ENCODE assay signal across 14 mouse cellular contexts in genomic region chr10:60838816-60839215, GRCm38 (mm10). TPM values are rescaled to one million over a fixed set of nuclear protein-coding genes. Genes with fewer than 3 reads are reported as not detected.
DNase-seq lines count a peak whose midpoint lies in the region; ATAC-seq lines count a peak whose summit lies in the region.
"Had no signal": no experiment of that assay in that cellular context is flagged by ENCODE, and none has a peak within 500 bp of the region (broad histone marks: within the 10 kb centered on the region; RNA-seq: fewer than 3 reads in every experiment).

No protein-coding gene starts in this region.

- peak overlapping the region; percentile 25 for H3K4me2 ChIP-seq in hindbrain, embryonic 15.5 days
- H3K4me2 ChIP-seq in hindbrain, embryonic 14.5 days (replicated peaks), result no peak overlapping the region
- H3K4me2 ChIP-seq in intestine, embryonic 15.5 days (replicated peaks), result peak overlapping the region; percentile 15
- H3K4me2 ChIP-seq: liver, embryonic 11.5 days had no signal

- no peaks in the 10 kb centered on the region for H3K9me3 ChIP-seq in hindbrain, embryonic 15.5 days
- H3K9me3 ChIP-seq in hindbrain, embryonic 14.5 days (ENCODE audit: control insufficient read depth, low read length), result no peaks in the 10 kb centered on the region
- no peaks in the 10 kb centered on the region for H3K9me3 ChIP-seq in intestine, embryonic 15.5 days
- H3K9me3 ChIP-seq: hindbrain, embryonic 10.5 days had no signal

- H3K36me3 ChIP-seq in hindbrain, embryonic 15.5 days, result no peaks in the 10 kb centered on the region
- H3K36me3 ChIP-seq in hindbrain, embryonic 14.5 days (replicated peaks; ENCODE audit: control insufficient read depth, insufficient read depth), result no peaks in the 10 kb centered on the region
- no peaks in the 10 kb centered on the region for H3K36me3 ChIP-seq in intestine, embryonic 15.5 days
- H3K36me3 ChIP-seq: hindbrain, embryonic 10.5 days had no signal

- peaks cover 9% of the 10 kb centered on the region; the same call in 1 of the 2 replicates for H3K27me3 ChIP-seq in hindbrain, embryonic 15.5 days
- peaks cover 15% of the 10 kb centered on the region for H3K27me3 ChIP-seq in hindbrain, embryonic 14.5 days (ENCODE audit: control insufficient read depth, insufficient read depth, low read length)
- H3K27me3 ChIP-seq in intestine, embryonic 15.5 days (replicated peaks), result 0 out of 2 replicates have a peak, but pooled peaks cover 4% of the 10 kb centered on the region

- ATAC-seq in hindbrain, embryonic 15.5 days (ENCODE audit: low FRiP score, low read depth), result no peak
- ATAC-seq in hindbrain, embryonic 14.5 days (ENCODE audit: low FRiP score), result no peak
- no peak for ATAC-seq in intestine, embryonic 15.5 days
- no peak for ATAC-seq in monocyte, adult 5-6 weeks (replicated peaks; ENCODE audit: insufficient number of reproducible peaks, low FRiP score, low TSS enrichment, poor library complexity, severe bottlenecking)

- WGBS in hindbrain, embryonic 15.5 days, result 42% methylated on average over 19 of the region's 19 CpGs
- 46% methylated on average over 19 of the region's 19 CpGs for WGBS in hindbrain, embryonic 14.5 days
- 40% methylated on average over 19 of the region's 19 CpGs for WGBS in intestine, embryonic 15.5 days

- H3K4me1 ChIP-seq in hindbrain, embryonic 15.5 days (replicated peaks), result no peaks in the 10 kb centered on the region; the same call in 1 of the 2 replicates
- H3K4me1 ChIP-seq in hindbrain, embryonic 14.5 days (replicated peaks; ENCODE audit: control insufficient read depth, insufficient read depth, low read length), result no peaks in the 10 kb centered on the region
- H3K4me1 ChIP-seq in intestine, embryonic 15.5 days (replicated peaks), result no peaks in the 10 kb centered on the region

- H3K4me3 ChIP-seq in hindbrain, embryonic 15.5 days, result no peak overlapping the region
- no peak overlapping the region for H3K4me3 ChIP-seq in hindbrain, embryonic 14.5 days (replicated peaks; ENCODE audit: low read length)
- no peak overlapping the region for H3K4me3 ChIP-seq in intestine, embryonic 15.5 days (replicated peaks)
- H3K4me3 ChIP-seq: hindbrain, embryonic 10.5 days; myocyte had no signal

- DNase-seq in cerebellum, adult 9-10 months, result peak; percentile 17
- no peak for DNase-seq in cerebellum, postnatal 36 days
- DNase-seq in hindbrain, embryonic 14.5 days (ENCODE audit: low spot score), result no peak
- peak; percentile 78 for DNase-seq in MN1 (ENCODE audit: low spot score)
- DNase-seq in ovary, postnatal 10 days (ENCODE audit: low spot score), result no peak
- DNase-seq: cerebellum, adult 11 months; layer of hippocampus, adult 9-11 months had no signal

- no peak overlapping the region for H3K27ac ChIP-seq in hindbrain, embryonic 15.5 days (replicated peaks)
- H3K27ac ChIP-seq in hindbrain, embryonic 14.5 days, result no peak overlapping the region
- no peak overlapping the region for H3K27ac ChIP-seq in intestine, embryonic 15.5 days
- H3K27ac ChIP-seq: hindbrain, embryonic 10.5 days; macrophage had no signal

- H3K9ac ChIP-seq in hindbrain, embryonic 15.5 days, result no peak overlapping the region
- H3K9ac ChIP-seq in hindbrain, embryonic 14.5 days, result no peak overlapping the region
- no peak overlapping the region for H3K9ac ChIP-seq in intestine, embryonic 15.5 days

RNA-seq across cellular contexts. Expression of gene Unc5b, which starts 7.4 kb away (rescaled TPM):
- polyA plus RNA-seq in hindbrain, embryonic 15.5 days (2015; fragmentation: Nextera tagmentation; extraction: Ambion mirVana), result 2.8 and 3.5 TPM in 2 replicates
- 2.8 and 2.9 TPM in 2 replicates for polyA plus RNA-seq in hindbrain, embryonic 14.5 days (2014; fragmentation: Nextera tagmentation; extraction: Ambion mirVana)
- 4.6 and 5.1 TPM in 2 replicates for polyA plus RNA-seq in intestine, embryonic 15.5 days (2015; fragmentation: Nextera tagmentation; extraction: Ambion mirVana)
- 0.38 TPM in 1 of 3 replicates, not detected in the others for total RNA-seq in monocyte, adult 5-6 weeks (2017)

Comparison
In these comparisons a context has a peak if more than half of its experiments do, and no peak if none do; other contexts are left out.
1. DNase-seq: peak in cerebellum, adult 9-10 months (single experiment) and MN1 (single experiment); none in cerebellum, postnatal 36 days (0 of 2), hindbrain, embryonic 14.5 days (single experiment) and ovary, postnatal 10 days (single experiment).